Mouse (Mus musculus) stomach, postnatal 0 days (tissue): Measurements from ENCODE around the gene Ankrd6. TPM values are rescaled to one million over a fixed set of nuclear protein-coding genes. Genes with fewer than 3 reads are reported as not detected.

Experiments
- ATAC-seq: fragments of 200-750 bp; cut with Nextera tagmentation; 2 replicates; pipeline ENCODE4 v1.8.0; 2017; ENCODE audit not compliant: low FRiP score, low TSS enrichment
- DNase-seq: peaks from one replicate; pipeline ENCODE4 v3.0.0-alpha.2; 2016; ENCODE audit warnings: low spot score
- H3K27ac ChIP-seq: fragments of 300-500 bp; sonication (generic); replicated peaks from 2 replicates; pipeline ENCODE4 v1.5.1; 2014; ENCODE audit warnings: mild to moderate bottlenecking, control low read depth
- H3K27me3 ChIP-seq: fragments of 300-500 bp; sonication (generic); 2 replicates; pipeline ENCODE4 v1.6.1; 2014; ENCODE audit warnings: low read length; ENCODE audit not compliant: control insufficient read depth, insufficient read depth
- H3K36me3 ChIP-seq: fragments of 300-500 bp; sonication (generic); 2 replicates; pipeline ENCODE4 v1.6.1; 2014; ENCODE audit warnings: low read length, mixed read lengths; ENCODE audit not compliant: control insufficient read depth, insufficient read depth
- H3K4me1 ChIP-seq: fragments of 300-500 bp; sonication (generic); replicated peaks from 2 replicates; pipeline ENCODE4 v1.6.1; 2014; ENCODE audit warnings: antibody characterized with exemption; ENCODE audit not compliant: control insufficient read depth, insufficient read depth
- H3K4me2 ChIP-seq: fragments of 300-500 bp; sonication (generic); replicated peaks from 2 replicates; pipeline ENCODE4 v1.6.1; 2014; ENCODE audit warnings: low read depth, mild to moderate bottlenecking, control low read depth, moderate library complexity
- H3K4me3 ChIP-seq: fragments of 300-500 bp; sonication (generic); 2 replicates; pipeline ENCODE4 v1.5.1; 2014; ENCODE audit warnings: low read depth, low read length, control low read depth
- H3K9ac ChIP-seq: fragments of 300-500 bp; sonication (generic); 2 replicates; pipeline ENCODE4 v1.6.1; 2014; ENCODE audit warnings: mild to moderate bottlenecking, low read length, control low read depth, mixed read lengths
- H3K9me3 ChIP-seq: fragments of 300-500 bp; sonication (generic); 2 replicates; pipeline ENCODE4 v1.6.1; 2016; ENCODE audit warnings: low read length; ENCODE audit not compliant: control insufficient read depth
- CTCF ChIP-seq: IDR thresholded peaks from 2 replicates; pipeline ENCODE4 v1.5.1; 2016; ENCODE audit warnings: antibody characterized with exemption, low read depth, mild to moderate bottlenecking, moderate library complexity
- EP300 ChIP-seq: optimal IDR thresholded peaks from 2 replicates; pipeline ENCODE3; 2016; ENCODE audit warnings: antibody characterized with exemption
- WGBS: fragments of 180-500 bp; shearing (Covaris S2); extraction: QIAGEN DNeasy Blood & Tissue Kit; methylation state at CpG from one replicate; pipeline ENCODE4 v1.1.7; 2014; 5-methylcytosine and 5-hydroxymethylcytosine counted together
- polyA plus RNA-seq: library from polyadenylated mRNA; unstranded; fragments of >200 nt; fragmentation: Nextera tagmentation; extraction: Ambion mirVana; gene quantifications from 2 replicates; pipeline ENCODE4 v1.2.1, GENCODE M21; 2015

Ankrd6 gene
- polyA plus RNA-seq, 1 experiment from 2014 or later = 2.2 TPM

DNA sequence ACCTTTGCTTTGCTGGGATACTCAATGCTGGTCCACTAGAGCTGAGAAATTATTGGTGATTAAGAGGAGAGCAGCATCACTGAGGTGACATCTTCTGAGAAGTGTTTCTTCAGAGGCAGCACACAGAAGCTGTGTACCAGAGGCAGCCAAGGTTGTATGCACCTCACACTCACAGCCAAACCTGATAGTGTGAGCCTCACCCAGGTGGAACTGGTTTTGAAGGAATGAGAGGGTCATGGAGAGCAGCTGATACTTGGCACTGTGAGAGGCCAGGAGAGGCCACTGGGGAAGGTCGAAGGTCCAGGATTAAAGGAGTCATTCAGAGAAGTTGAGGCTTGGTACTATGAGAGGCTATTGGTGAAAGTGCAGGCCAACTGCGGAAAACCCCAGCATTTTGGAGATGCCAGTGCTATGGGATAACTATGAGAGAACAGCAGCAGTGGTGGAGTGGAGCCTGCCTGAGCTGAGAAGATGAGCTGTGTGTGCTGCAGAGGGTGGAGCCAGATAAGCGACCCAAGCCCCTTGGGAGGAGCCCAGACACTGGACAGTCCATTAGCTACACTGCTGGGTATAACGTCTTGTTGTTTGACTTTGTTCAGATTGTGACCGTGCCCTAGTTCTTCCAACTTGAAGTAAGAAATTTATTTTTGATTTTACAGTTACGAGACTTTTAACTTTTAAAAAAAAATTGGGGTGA is 33.8 kb downstream of the Ankrd6 start:
- Histone ChIP-seq H3K27ac (peak overlapping the region; percentile 73; the same call in 1 of the 2 replicates), H3K4me1 (no peaks in the 10 kb centered on the region), H3K27me3 (no peaks in the 10 kb centered on the region), H3K36me3 (no peaks in the 10 kb centered on the region), H3K9ac (no peak overlapping the region), H3K4me3 (no peak overlapping the region), H3K9me3 (no peaks in the 10 kb centered on the region), H3K4me2 (no peak overlapping the region)
- 45% methylated on average over 6 of the region's 6 CpGs for WGBS
- TF ChIP-seq CTCF (no peak), EP300 (no peak)
- DNase-seq (peak; percentile 62), ATAC-seq (peak; percentile 72)

- Histone ChIP-seq H3K27me3 (no peaks in the 10 kb centered on the region), H3K9me3 (no peaks in the 10 kb centered on the region), H3K4me1 (no peaks in the 10 kb centered on the region), H3K36me3 (no peaks in the 10 kb centered on the region), H3K9ac (no peak overlapping the region), H3K4me2 (no peak overlapping the region), H3K4me3 (no peak overlapping the region), H3K27ac (peak overlapping the region; percentile 73; the same call in 1 of the 2 replicates)
- DNase-seq (peak; percentile 67), ATAC-seq (peak; percentile 93)
- WGBS = 19% methylated on average over 8 of the region's 8 CpGs
- TF ChIP-seq CTCF (no peak), EP300 (no peak)
These were observed 34.7 kb downstream of the Ankrd6 start for GRCm38 (mm10) chr4:32915928-32916327.

DNA sequence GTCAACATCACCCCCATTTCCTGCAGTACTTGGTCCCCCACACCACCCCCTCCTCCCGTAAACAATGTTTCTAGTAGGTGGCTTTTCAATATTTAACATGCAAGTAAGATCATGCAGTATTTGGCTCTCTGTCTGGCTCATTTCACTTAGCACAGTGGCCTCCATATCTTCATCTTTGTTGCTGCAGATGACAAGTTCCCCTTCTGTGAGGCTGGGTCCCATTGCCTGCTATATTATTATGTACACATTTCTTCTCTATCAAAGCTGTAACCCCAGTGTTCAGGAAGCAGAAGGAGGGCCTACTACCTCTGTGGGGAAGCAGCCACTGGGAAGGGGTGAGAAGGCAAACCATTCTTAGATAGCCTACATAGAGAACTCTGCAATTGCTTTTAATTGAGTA is 40.6 kb downstream of the Ankrd6 start:
- ATAC-seq = no peak
- TF ChIP-seq EP300 (no peak), CTCF (no peak)
- Histone ChIP-seq H3K9me3 (no peaks in the 10 kb centered on the region), H3K4me1 (no peaks in the 10 kb centered on the region), H3K4me2 (no peak overlapping the region), H3K27ac (no peak overlapping the region), H3K9ac (no peak overlapping the region), H3K27me3 (no peaks in the 10 kb centered on the region), H3K36me3 (no peaks in the 10 kb centered on the region), H3K4me3 (no peak overlapping the region)
- whole genome bisulfite sequencing = 80% methylated on average over 1 of the region's 1 CpGs
- no peak for DNase-seq

- H3K4me2 ChIP-seq = no peak overlapping the region
- H3K27ac ChIP-seq = no peak overlapping the region
- H3K36me3 ChIP-seq = no peaks in the 10 kb centered on the region
- no peak overlapping the region for H3K9ac ChIP-seq
- H3K27me3 ChIP-seq = no peaks in the 10 kb centered on the region
- no peak for TF ChIP-seq EP300
- no peak for TF ChIP-seq CTCF
- peak; percentile 96 for ATAC-seq
- no peak overlapping the region for H3K4me3 ChIP-seq
- DNase-seq = peak; percentile 72
- 38% methylated on average over 3 of the region's 3 CpGs for WGBS
- no peaks in the 10 kb centered on the region for H3K4me1 ChIP-seq
- H3K9me3 ChIP-seq = no peaks in the 10 kb centered on the region
These were observed 41.2 kb downstream of the Ankrd6 start for GRCm38 (mm10) chr4:32909241-32909979.

GRCm38 (mm10) chr4:32907631-32908030 is 43.0 kb downstream of the Ankrd6 start:
- no peaks in the 10 kb centered on the region for H3K27me3 ChIP-seq
- H3K9me3 ChIP-seq = no peaks in the 10 kb centered on the region
- TF ChIP-seq CTCF (no peak), EP300 (no peak)
- H3K4me1 ChIP-seq = no peaks in the 10 kb centered on the region
- no peak overlapping the region for H3K4me3 ChIP-seq
- no peak overlapping the region for H3K4me2 ChIP-seq
- 63% methylated on average over 3 of the region's 3 CpGs for WGBS
- DNase-seq (no peak), ATAC-seq (no peak)
- no peak overlapping the region for H3K27ac ChIP-seq
- no peak overlapping the region for H3K9ac ChIP-seq
- no peaks in the 10 kb centered on the region for H3K36me3 ChIP-seq

DNA sequence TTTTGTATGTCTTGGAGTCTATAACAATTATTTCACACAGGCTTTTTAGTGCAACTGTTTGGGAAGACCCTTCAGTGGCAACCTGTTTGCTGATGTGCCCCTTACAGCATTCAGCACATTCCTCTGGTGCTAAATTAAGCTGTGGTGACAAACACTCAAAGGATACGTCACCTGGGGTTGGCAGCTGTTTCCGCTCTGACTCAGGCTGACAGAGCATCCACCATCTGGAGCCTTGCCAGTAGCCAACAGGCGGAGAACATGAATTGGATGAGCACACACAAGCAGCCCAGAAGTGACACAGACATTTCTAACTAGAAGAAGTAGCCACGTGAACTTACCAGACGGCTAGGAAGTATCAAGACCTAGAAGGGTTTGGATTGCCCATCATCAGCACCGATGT is 44.0 kb downstream of the Ankrd6 start:
- no peaks in the 10 kb centered on the region for H3K27me3 ChIP-seq
- H3K36me3 ChIP-seq = no peaks in the 10 kb centered on the region
- ATAC-seq (peak; percentile 32; the same call in 1 of the 2 replicates), DNase-seq (peak; percentile 39)
- H3K4me3 ChIP-seq = no peak overlapping the region
- no peak for TF ChIP-seq EP300
- TF ChIP-seq CTCF = no peak
- H3K4me2 ChIP-seq = no peak overlapping the region
- no peaks in the 10 kb centered on the region for H3K9me3 ChIP-seq
- 31% methylated on average over 6 of the region's 6 CpGs for WGBS
- no peak overlapping the region for H3K9ac ChIP-seq
- H3K27ac ChIP-seq = no peak overlapping the region
- no peaks in the 10 kb centered on the region for H3K4me1 ChIP-seq
